Mouse (Mus musculus) MEL (cell line): ENCODE results near the gene Trappc6a.

Source experiments
- EP300 ChIP-seq, 2 experiments: IDR thresholded peaks; 2 replicates each; pipeline ENCODE4 v1.6.1; 2011; ENCODE audit warnings: improper control_type of control experiment in 2 of 2, low read length in 2 of 2, low read depth in 1 of 2, mild to moderate bottlenecking in 1 of 2
- POLR2A ChIP-seq, 2 experiments: IDR thresholded peaks; 2 replicates each; pipeline ENCODE4 v1.6.1; 2011 to 2012; ENCODE audit warnings: low read length in 2 of 2, mild to moderate bottlenecking in 2 of 2, control low read depth in 1 of 2, improper control_type of control experiment in 1 of 2, low read depth in 1 of 2, moderate library complexity in 1 of 2; ENCODE audit not compliant: control insufficient read depth in 1 of 2, insufficient read depth in 1 of 2, poor library complexity in 1 of 2

DNA sequence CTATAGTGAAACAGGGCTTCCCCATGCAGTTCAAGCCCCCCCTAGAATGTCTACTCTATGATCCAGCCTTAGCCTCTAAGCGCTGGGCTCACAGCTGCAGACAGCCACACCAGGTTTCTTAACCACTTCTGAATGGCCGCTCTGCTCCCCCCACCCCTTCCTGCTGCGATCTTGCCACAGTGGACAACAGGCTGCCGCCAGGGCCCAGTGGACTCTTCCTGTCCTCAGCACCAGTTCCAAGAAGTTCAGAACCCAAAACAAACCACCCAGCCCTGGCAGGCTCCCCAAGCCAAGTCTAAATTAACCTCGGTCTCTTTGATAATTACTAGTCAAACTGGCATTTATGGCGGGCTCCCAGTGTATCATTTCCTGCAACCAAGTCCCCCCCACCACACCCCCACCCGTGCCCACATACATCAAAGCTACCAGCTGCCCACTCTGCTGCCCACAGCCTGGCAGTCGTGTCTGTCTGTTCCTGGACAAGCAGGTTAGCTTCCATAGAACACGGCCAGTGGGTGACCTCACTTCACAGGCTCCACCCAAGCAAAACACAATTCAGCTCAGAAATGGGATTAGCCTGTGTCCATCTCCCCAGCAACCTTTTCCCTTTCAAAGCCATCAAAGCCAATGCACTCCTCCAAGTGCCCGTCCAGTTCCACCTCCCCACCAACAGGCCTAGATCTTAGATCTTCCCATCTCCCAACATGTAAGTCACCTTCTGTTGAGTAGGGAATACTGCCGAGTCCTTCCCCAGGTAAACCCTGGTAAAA lies 52.5 kb downstream of the Trappc6a start:
- TF ChIP-seq EP300 (IDR thresholded peaks at IDR 0.05; ENCODE audit: low read depth in 1 of 2, low read length in 2 of 2), result no peak
- TF ChIP-seq POLR2A (IDR thresholded peaks at IDR 0.05; ENCODE audit: control insufficient read depth in 1 of 2, insufficient read depth in 1 of 2, low read depth in 1 of 2, low read length in 2 of 2, poor library complexity in 1 of 2), result no peak
